Mouse (Mus musculus) ES-Bruce4 (cell line): ENCODE measurements around the gene Chchd2. TPM values are rescaled to one million over a fixed set of nuclear protein-coding genes. Genes with fewer than 3 reads are reported as not detected.
"Not testable (repeated sequence)": the region's sequence is repeated elsewhere in the genome, so short reads cannot be mapped to it uniquely, and the experiment has no call there.

ENCODE experiments used
- H3K27ac ChIP-seq: 2 replicates; pipeline ENCODE4 v1.5.1; 2012; ENCODE audit warnings: low read length, inconsistent platforms; ENCODE audit not compliant: insufficient read depth
- H3K27me3 ChIP-seq: 2 replicates; pipeline ENCODE4 v1.6.1; 2012; ENCODE audit warnings: mild to moderate bottlenecking, low read length, inconsistent platforms; ENCODE audit not compliant: control insufficient read depth, poor library complexity, insufficient read depth, severe bottlenecking
- H3K36me3 ChIP-seq: 2 replicates; pipeline ENCODE4 v1.6.1; 2012; ENCODE audit warnings: inconsistent platforms, mild to moderate bottlenecking, low read length, moderate library complexity; ENCODE audit not compliant: control insufficient read depth, poor library complexity, insufficient read depth, severe bottlenecking
- H3K4me1 ChIP-seq: one replicate; pipeline ENCODE4 v1.8.1; 2011; ENCODE audit warnings: low read length; ENCODE audit not compliant: control insufficient read depth, insufficient read depth
- H3K4me3 ChIP-seq: 2 replicates; pipeline ENCODE4 v1.5.1; 2011; ENCODE audit warnings: low read depth, mild to moderate bottlenecking, low read length
- H3K9ac ChIP-seq: 2 replicates; pipeline ENCODE4 v1.6.1; 2012; ENCODE audit warnings: low read depth, mild to moderate bottlenecking, inconsistent platforms; ENCODE audit not compliant: poor library complexity, severe bottlenecking
- H3K9me3 ChIP-seq: replicated peaks from 2 replicates; pipeline ENCODE4 v1.6.1; 2012; ENCODE audit warnings: mild to moderate bottlenecking, low read length, inconsistent platforms; ENCODE audit not compliant: control insufficient read depth, poor library complexity, insufficient read depth, severe bottlenecking
- CTCF ChIP-seq: IDR thresholded peaks from one replicate; pipeline ENCODE4 v1.8.1; 2011; ENCODE audit warnings: low read depth, low read length
- EP300 ChIP-seq: IDR thresholded peaks from 2 replicates; pipeline ENCODE4 v1.6.1; 2011; ENCODE audit warnings: low read depth, low read length; ENCODE audit not compliant: insufficient read depth
- POLR2A ChIP-seq: IDR thresholded peaks from one replicate; pipeline ENCODE4 v1.8.1; 2011; ENCODE audit warnings: low read length; ENCODE audit not compliant: insufficient read depth
- polyA plus RNA-seq: library from polyadenylated mRNA; stranded (reverse); fragments of >200 nt; gene quantifications from 2 replicates; pipeline ENCODE4 v1.2.4, GENCODE M21; 2011; ENCODE audit warnings: low read depth; ENCODE audit not compliant: missing spikeins, insufficient read depth, insufficient read length

The Chchd2 gene
- polyA plus RNA-seq, 1 experiment: 340 TPM

GRCm38 (mm10) chr5:129895198-129896088 lies 8.2 kb upstream of the Chchd2 start, which contains the start of gene Zbed5:
Gene Zbed5, plus strand, starts transcription at chr5:129895723.
- TF ChIP-seq POLR2A: no peak
- TF ChIP-seq CTCF: no peak
- TF ChIP-seq EP300: no peak
- Histone ChIP-seq H3K9ac (peak within 1 kb of the TSS; percentile 50), H3K27me3 (no peaks in the 10 kb centered on the region), H3K4me3 (peak within 1 kb of the TSS; percentile 78), H3K4me1 (peaks cover 1% of the 10 kb centered on the region), H3K9me3 (no peaks in the 10 kb centered on the region), H3K36me3 (no peaks in the 10 kb centered on the region), H3K27ac (no peak within 1 kb of the TSS)

- H3K4me1 ChIP-seq, H3K4me3 ChIP-seq, H3K9ac ChIP-seq, H3K27ac ChIP-seq, H3K9me3 ChIP-seq, H3K36me3 ChIP-seq, H3K27me3 ChIP-seq: not testable (repeated sequence)
Observed at GRCm38 (mm10) chr5:129890390-129890789, 3.1 kb upstream of the Chchd2 start.

DNA sequence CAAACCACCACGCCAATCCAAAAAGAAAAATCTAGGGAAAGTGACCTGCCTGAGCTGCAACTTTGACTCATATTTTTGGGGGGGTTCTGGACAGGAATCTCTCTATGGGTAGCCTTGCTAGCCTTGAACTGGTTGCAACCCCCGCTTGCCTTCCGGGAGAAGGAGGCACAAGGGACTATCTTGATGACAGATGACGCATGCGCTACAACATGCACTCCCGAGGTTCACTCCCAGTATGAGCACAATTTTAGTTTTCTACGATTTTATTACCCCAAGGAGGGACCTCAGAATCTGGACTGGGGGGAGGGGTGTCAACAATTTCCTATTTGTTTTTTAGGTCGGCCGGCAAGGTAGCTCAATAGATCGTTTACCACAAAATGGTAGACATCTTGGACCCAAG lies 999 bp downstream of the Chchd2 start:
- Histone ChIP-seq H3K4me3 (peak overlapping the region; percentile 86), H3K36me3 (peaks cover 29% of the 10 kb centered on the region)
- no peak for TF ChIP-seq POLR2A
- TF ChIP-seq CTCF: no peak
- no peak for TF ChIP-seq EP300

DNA sequence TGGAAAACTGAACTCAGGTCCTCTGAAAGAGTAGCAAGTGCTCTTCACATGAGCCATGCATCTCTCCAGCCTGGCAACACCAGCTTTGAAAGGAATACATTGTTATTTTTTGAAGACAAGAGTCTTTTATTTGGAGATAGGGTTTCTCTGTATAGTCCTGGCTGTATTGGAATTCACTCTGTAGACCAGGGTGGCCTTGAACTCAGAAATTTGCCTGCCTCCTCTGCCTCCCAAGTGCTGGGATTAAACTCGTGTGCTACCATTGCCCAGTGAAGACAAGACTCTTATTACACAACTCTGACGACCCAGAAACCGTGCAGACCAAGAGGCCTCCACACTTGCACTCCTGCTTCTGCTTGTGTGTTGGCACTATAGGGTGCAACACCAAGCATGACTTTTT lies 7.4 kb downstream of the Chchd2 start:
- Histone ChIP-seq H3K4me1 (no peaks in the 10 kb centered on the region), H3K27me3 (no peaks in the 10 kb centered on the region), H3K9ac (no peak overlapping the region), H3K27ac (no peak overlapping the region), H3K9me3 (no peaks in the 10 kb centered on the region), H3K4me3 (no peak overlapping the region), H3K36me3 (peaks cover 30% of the 10 kb centered on the region)
- TF ChIP-seq POLR2A: no peak
- no peak for TF ChIP-seq CTCF
- TF ChIP-seq EP300: no peak

More for the DNA sequence above, 999 bp downstream of the Chchd2 start:
- H3K9me3 ChIP-seq: no peaks in the 10 kb centered on the region
- no peaks in the 10 kb centered on the region for H3K4me1 ChIP-seq
- no peak overlapping the region for H3K27ac ChIP-seq
- no peaks in the 10 kb centered on the region for H3K27me3 ChIP-seq
- peak overlapping the region; percentile 91 for H3K9ac ChIP-seq

- Histone ChIP-seq H3K9me3 (no peaks in the 10 kb centered on the region), H3K27me3 (no peaks in the 10 kb centered on the region), H3K4me1 (no peaks in the 10 kb centered on the region), H3K27ac (no peak overlapping the region), H3K9ac (no peak overlapping the region), H3K4me3 (no peak overlapping the region), H3K36me3 (peaks cover 23% of the 10 kb centered on the region)
- TF ChIP-seq CTCF: peak; percentile 68
- no peak for TF ChIP-seq POLR2A
Observed at GRCm38 (mm10) chr5:129878946-129879345, 8.3 kb downstream of the Chchd2 start.

GRCm38 (mm10) chr5:129877731-129878455 lies 9.4 kb downstream of the Chchd2 start:
- H3K9ac ChIP-seq: no peak overlapping the region
- no peaks in the 10 kb centered on the region for H3K4me1 ChIP-seq
- H3K27ac ChIP-seq: no peak overlapping the region
- H3K9me3 ChIP-seq: no peaks in the 10 kb centered on the region
- H3K36me3 ChIP-seq: peaks cover 18% of the 10 kb centered on the region
- TF ChIP-seq POLR2A (no peak), CTCF (no peak), EP300 (no peak)
- H3K4me3 ChIP-seq: no peak overlapping the region
- no peaks in the 10 kb centered on the region for H3K27me3 ChIP-seq
